Mouse (Mus musculus): ENCODE results near the gene Mettl21c. TPM values are rescaled to one million over a fixed set of nuclear protein-coding genes. Genes with fewer than 3 reads are reported as not detected.
"Not testable (repeated sequence)": the region's sequence is repeated elsewhere in the genome, so short reads cannot be mapped to it uniquely, and the experiment has no call there.

Mettl21c gene
- 0.48 and 0.59 TPM in 2 replicates for polyA plus RNA-seq (2016; fragmentation: Nextera tagmentation; extraction: Ambion mirVana)

DNA sequence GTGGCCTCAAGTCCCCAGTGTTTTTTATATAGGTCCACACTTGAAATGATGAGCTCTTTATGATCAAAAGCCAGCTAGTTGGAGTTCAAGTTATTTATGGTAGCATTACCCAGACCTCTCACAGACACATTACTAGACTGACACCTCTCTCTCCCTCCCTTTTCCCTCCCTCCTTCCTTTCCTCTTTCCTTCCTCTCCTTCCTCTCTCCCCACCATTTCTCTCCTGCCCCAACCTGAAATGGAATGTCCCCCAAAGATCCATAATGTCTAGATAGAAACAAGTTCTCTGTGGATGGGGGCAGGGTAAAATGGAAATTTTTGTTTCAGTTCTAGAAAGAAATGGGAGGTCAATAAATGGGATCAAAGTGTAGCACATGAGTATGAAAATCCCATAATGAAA lies at the start of gene Mettl21c:
Gene Mettl21c (minus strand): TSS at position 101 of the 400 bp plus-strand sequence.
- Histone ChIP-seq H3K4me3 (replicated peaks) (no peak within 1 kb of the TSS), H3K4me2 (no peak within 1 kb of the TSS), H3K36me3 (no peaks in the 10 kb centered on the region), H3K27me3 (no peaks in the 10 kb centered on the region), H3K4me1 (replicated peaks) (no peaks in the 10 kb centered on the region), H3K27ac (no peak within 1 kb of the TSS), H3K9me3 (no peaks in the 10 kb centered on the region), H3K9ac (replicated peaks) (no peak within 1 kb of the TSS)
- ATAC-seq (ENCODE audit: insufficient number of reproducible peaks, insufficient read depth, low FRiP score, low TSS enrichment, low read depth), result no peak

DNA sequence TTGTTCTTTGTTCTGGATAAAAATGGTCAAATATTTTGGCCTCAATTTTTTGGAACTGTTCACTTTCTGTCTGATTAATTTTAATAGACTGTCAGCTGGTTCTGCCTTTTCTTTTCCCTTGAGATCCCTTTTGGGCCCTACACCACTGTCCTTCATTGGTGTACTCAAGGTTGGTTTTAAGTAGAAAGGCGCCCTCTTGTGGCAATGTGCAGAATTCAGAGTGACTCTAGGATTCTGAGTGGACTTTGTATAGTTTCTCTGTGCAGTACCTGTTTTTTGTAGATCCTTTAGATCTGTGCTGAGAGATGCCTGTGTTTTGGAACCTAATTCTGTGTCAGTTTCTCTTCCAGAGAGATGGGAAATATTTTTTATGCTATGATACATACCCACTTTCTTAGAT lies 44.8 kb upstream of the Mettl21c start:
- 0% methylated on average over 1 of the region's 1 CpGs for WGBS
- Histone ChIP-seq H3K27ac (no peak overlapping the region), H3K36me3 (no peaks in the 10 kb centered on the region), H3K9ac (replicated peaks) (no peak overlapping the region), H3K27me3 (no peaks in the 10 kb centered on the region), H3K4me1 (replicated peaks) (no peaks in the 10 kb centered on the region), H3K4me2 (no peak overlapping the region), H3K4me3 (replicated peaks) (no peak overlapping the region), H3K9me3 (no peaks in the 10 kb centered on the region)
- no peak for ATAC-seq (ENCODE audit: insufficient number of reproducible peaks, insufficient read depth, low FRiP score, low TSS enrichment, low read depth)

DNA sequence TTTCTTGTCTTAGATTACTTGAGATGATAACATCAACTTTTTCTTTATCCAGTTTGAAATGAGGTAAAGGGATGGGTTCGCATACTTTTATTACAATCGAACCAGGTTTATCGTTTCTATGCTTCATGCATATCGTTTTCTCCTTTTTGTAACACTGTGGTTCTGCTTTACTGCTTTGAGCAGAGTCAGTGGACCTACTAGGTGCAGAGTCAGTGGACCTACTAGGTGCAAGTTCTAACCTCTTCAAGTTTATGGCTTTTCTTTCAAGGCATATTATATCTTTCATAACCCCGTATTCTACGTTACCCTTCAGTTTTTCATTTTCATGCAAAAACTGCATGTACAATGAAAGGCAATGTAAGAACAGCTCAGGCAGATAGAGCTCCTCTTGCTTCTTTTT lies 43.6 kb upstream of the Mettl21c start:
- no peak overlapping the region for H3K4me2 ChIP-seq
- WGBS, result 93% methylated on average over 6 of the region's 6 CpGs
- H3K9ac ChIP-seq (replicated peaks), result no peak overlapping the region
- H3K27me3 ChIP-seq, result no peaks in the 10 kb centered on the region
- H3K4me1 ChIP-seq (replicated peaks), result no peaks in the 10 kb centered on the region
- no peak overlapping the region for H3K4me3 ChIP-seq (replicated peaks)
- H3K9me3 ChIP-seq, result no peaks in the 10 kb centered on the region
- no peak for ATAC-seq (ENCODE audit: insufficient number of reproducible peaks, insufficient read depth, low FRiP score, low TSS enrichment, low read depth)
- H3K36me3 ChIP-seq, result no peaks in the 10 kb centered on the region
- H3K27ac ChIP-seq, result no peak overlapping the region

DNA sequence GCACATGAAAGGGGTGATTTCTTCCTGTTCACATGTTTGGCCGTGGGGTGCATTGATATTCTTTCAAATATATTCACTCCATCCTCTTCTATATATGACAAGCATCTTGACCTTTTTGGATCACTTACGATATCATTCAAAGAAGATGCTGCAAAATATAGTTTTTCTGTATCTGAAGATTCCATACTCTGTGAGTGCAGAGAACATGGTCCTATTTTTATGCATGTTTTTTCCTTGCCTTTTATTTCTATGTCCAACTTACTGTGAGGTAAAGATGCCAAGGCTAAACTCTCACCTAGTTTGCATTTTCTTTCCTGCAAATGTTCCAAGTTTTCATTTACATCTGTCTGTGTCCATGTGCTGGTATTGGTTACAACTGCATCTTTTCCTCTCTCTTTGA lies 42.0 kb upstream of the Mettl21c start, which contains the start of gene Gm8251:
Gene Gm8251 (minus strand): TSS at position 101 of the 400 bp plus-strand sequence.
- Histone ChIP-seq H3K27me3 (no peaks in the 10 kb centered on the region), H3K4me1 (replicated peaks) (no peaks in the 10 kb centered on the region), H3K4me2 (no peak within 1 kb of the TSS), H3K4me3 (replicated peaks) (no peak within 1 kb of the TSS), H3K9ac (replicated peaks) (no peak within 1 kb of the TSS), H3K27ac (no peak within 1 kb of the TSS), H3K9me3 (no peaks in the 10 kb centered on the region), H3K36me3 (no peaks in the 10 kb centered on the region)
- 89% methylated on average over 2 of the region's 2 CpGs for WGBS
- no peak for ATAC-seq (ENCODE audit: insufficient number of reproducible peaks, insufficient read depth, low FRiP score, low TSS enrichment, low read depth)

DNA sequence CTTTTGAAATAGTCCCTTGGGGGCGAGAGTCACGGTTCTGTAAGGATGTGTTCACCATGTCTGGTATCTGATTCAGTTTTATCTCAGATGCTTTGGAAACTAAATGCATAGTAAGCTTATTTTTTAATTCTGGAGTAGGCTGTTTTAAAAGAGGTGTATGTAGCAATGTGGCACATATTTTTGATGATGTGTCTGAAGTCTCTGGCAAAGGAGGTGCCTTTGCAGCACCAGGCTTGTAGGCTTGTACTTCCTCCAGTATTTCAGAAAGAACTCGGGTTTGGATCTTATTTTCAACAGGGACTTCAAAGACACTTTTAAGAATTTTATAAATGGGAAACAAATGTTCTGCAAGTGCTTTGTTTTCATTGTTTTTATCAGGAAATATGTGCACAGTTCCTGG lies 38.0 kb upstream of the Mettl21c start:
- Histone ChIP-seq H3K9ac (replicated peaks) (no peak overlapping the region), H3K27ac (no peak overlapping the region), H3K36me3 (no peaks in the 10 kb centered on the region), H3K27me3 (no peaks in the 10 kb centered on the region), H3K4me2 (no peak overlapping the region), H3K9me3 (no peaks in the 10 kb centered on the region), H3K4me3 (replicated peaks) (no peak overlapping the region), H3K4me1 (replicated peaks) (no peaks in the 10 kb centered on the region)
- ATAC-seq (ENCODE audit: insufficient number of reproducible peaks, insufficient read depth, low FRiP score, low TSS enrichment, low read depth), result no peak
- 74% methylated on average over 3 of the region's 3 CpGs for WGBS

DNA sequence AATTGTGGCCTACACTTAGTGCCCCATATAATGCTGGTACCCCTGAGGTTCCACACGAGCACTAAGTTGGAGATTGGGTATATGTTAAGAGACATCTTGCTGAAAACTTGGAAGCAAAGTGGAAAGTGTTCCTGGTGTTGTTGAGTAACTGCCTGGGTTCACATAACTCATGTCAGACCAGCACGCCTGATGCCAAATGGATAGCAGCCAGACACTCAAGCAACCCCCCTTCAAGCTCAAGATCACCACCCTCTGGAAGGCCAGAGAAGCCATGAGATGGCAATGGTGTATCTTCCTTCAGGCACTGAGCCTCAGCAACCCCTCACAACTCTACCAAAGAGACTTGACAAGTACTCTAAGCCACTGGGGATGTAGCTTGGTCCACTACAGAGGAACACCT lies 26.7 kb upstream of the Mettl21c start:
- no peaks in the 10 kb centered on the region for H3K36me3 ChIP-seq
- no peaks in the 10 kb centered on the region for H3K9me3 ChIP-seq
- no peak overlapping the region for H3K4me2 ChIP-seq
- H3K9ac ChIP-seq (replicated peaks), result no peak overlapping the region
- no peaks in the 10 kb centered on the region for H3K27me3 ChIP-seq
- 88% methylated on average over 2 of the region's 2 CpGs for WGBS
- no peaks in the 10 kb centered on the region for H3K4me1 ChIP-seq (replicated peaks)
- H3K27ac ChIP-seq, result no peak overlapping the region
- no peak overlapping the region for H3K4me3 ChIP-seq (replicated peaks)
- ATAC-seq (ENCODE audit: insufficient number of reproducible peaks, insufficient read depth, low FRiP score, low TSS enrichment, low read depth), result no peak

DNA sequence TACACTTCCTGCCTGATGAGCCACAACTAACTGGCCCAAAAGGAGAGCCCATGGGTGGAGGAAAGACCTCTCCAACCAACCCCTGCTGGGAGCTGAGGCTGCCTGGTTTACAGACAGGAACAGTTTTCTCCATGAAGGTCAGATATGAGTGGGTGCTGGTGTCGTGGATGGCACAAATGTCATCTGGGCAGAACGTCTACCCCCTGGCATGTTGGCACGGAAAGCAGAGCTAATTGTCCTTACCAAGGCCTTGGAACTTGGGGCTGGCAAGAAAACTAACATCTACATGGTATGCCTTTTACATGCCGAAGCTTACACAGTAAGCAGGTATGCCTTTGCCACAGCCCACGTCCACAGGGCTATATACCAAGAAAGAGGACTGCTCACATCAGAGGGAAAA lies 25.9 kb upstream of the Mettl21c start:
- H3K9me3 ChIP-seq; H3K4me3 ChIP-seq (replicated peaks); H3K27ac ChIP-seq; H3K27me3 ChIP-seq; H3K4me1 ChIP-seq (replicated peaks); H3K36me3 ChIP-seq; H3K9ac ChIP-seq (replicated peaks); H3K4me2 ChIP-seq; ATAC-seq (ENCODE audit: insufficient number of reproducible peaks, insufficient read depth, low FRiP score, low TSS enrichment, low read depth): not testable (repeated sequence)
- 87% methylated on average over 5 of the region's 5 CpGs for WGBS

DNA sequence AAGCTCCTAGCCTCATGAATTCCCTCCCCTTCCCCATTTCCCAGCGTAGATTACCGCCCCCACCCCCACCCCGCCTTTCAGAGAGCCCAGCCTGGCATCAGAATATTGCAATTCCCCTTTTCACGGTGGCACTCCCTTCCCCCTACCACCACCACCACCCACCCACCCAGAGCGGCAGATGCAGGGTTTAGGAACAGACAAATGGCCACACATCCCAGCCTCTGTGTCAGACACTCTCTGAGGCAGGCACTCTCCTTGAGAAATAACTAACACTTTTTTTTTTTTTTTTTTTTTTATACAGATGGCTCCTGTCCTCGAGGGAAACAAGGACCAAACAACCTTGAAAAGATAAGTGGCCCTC lies 22.7 kb upstream of the Mettl21c start:
- Histone ChIP-seq H3K9me3 (no peaks in the 10 kb centered on the region), H3K27ac (no peak overlapping the region), H3K27me3 (no peaks in the 10 kb centered on the region), H3K4me2 (peak overlapping the region; percentile 72), H3K36me3 (no peaks in the 10 kb centered on the region), H3K4me3 (replicated peaks) (peak overlapping the region; percentile 45), H3K4me1 (replicated peaks) (no peaks in the 10 kb centered on the region), H3K9ac (replicated peaks) (peak overlapping the region; percentile 66)
- WGBS, result 3% methylated on average over 6 of the region's 6 CpGs
- ATAC-seq (ENCODE audit: insufficient number of reproducible peaks, insufficient read depth, low FRiP score, low TSS enrichment, low read depth), result no peak

DNA sequence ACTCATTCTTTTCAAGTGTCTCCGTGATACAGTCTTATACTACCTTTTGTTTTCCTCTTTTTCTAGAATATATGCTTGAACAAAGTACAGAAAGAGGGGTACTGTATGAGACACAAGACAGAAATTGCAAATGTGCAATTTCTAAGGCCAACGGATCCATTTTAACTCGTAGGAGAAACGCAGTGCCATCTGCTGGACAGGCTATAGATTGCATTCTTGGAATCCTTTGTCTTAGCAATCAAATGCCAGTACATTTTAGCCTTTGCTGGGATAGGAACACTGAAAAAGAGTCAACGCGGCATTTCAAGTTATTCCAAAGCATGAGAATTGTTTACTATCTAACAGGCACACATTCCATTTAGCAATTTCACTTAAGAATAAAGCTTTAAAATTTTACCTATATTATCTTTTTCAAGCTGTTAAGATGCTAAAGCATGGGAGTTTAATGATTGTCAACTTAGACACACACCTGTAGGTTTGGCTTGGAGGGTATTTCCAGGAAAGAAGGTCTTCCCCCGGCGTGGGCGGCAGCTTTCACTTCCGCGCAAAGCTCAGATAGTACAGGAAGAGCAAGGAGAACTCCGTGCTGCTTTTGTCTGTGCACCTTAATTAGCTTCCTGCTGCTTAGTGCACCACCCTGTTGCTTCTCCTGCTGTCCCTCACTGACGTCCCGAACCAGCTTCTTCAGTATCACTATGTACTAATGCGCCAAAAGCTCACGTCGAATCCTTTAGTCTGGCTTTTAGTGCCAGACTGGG lies 22.1 kb upstream of the Mettl21c start:
- ATAC-seq (ENCODE audit: insufficient number of reproducible peaks, insufficient read depth, low FRiP score, low TSS enrichment, low read depth), result peak; percentile 58; the same call in 1 of the 2 replicates

DNA sequence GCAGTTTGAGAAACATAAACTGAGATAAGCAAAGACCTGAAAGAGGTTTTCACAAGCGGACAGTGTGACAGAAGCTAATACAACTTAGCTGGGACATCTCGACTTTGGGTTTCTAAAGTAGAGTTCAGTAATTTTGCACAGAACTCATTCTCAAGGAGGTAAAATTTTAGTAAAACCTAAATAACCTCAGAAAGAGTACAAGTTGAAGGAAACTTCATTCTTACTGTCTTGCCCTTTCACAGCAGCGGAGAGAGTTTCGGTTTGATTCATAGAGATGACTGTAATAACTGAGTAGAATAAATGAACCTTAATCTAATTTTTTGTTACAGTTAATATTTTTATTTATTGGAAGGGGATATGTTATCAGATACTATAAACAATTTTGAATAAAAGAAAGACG lies 13.1 kb upstream of the Mettl21c start:
- no peak for ATAC-seq (ENCODE audit: insufficient number of reproducible peaks, insufficient read depth, low FRiP score, low TSS enrichment, low read depth)
- H3K27ac ChIP-seq, result no peak overlapping the region
- no peaks in the 10 kb centered on the region for H3K36me3 ChIP-seq
- whole genome bisulfite sequencing, result 87% methylated on average over 5 of the region's 5 CpGs
- H3K9me3 ChIP-seq, result no peaks in the 10 kb centered on the region
- H3K4me1 ChIP-seq (replicated peaks), result no peaks in the 10 kb centered on the region
- H3K4me3 ChIP-seq (replicated peaks), result no peak overlapping the region
- H3K27me3 ChIP-seq, result no peaks in the 10 kb centered on the region
- no peak overlapping the region for H3K9ac ChIP-seq (replicated peaks)
- H3K4me2 ChIP-seq, result no peak overlapping the region

More for the DNA sequence above, 22.1 kb upstream of the Mettl21c start:
- H3K4me1 ChIP-seq (replicated peaks), result no peaks in the 10 kb centered on the region
- H3K27me3 ChIP-seq, result no peaks in the 10 kb centered on the region
- no peaks in the 10 kb centered on the region for H3K36me3 ChIP-seq
- no peak overlapping the region for H3K27ac ChIP-seq
- 1% methylated on average over 17 of the region's 17 CpGs for WGBS
- no peaks in the 10 kb centered on the region for H3K9me3 ChIP-seq
- peak overlapping the region; percentile 72 for H3K4me2 ChIP-seq
- peak overlapping the region; percentile 45 for H3K4me3 ChIP-seq (replicated peaks)
- peak overlapping the region; percentile 66 for H3K9ac ChIP-seq (replicated peaks)

DNA sequence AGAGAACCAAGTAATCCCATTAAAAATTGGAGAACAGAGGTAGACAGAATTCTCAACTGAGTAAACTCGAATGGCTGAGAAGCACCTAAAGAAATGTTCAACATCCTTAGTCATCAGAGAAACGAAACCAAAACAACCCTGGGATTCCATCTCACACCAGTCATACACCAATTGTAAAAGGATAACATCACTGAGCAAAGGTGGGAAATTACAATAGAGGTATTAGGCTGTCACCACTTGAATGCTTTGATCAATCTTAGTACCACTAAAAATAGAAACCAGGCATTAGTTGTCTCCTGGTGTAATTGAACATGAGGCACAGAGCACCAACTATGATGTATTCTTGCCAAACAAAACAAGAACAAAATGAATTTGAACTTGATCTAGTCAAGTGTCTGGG lies 12.4 kb upstream of the Mettl21c start:
- Histone ChIP-seq H3K4me1 (replicated peaks) (no peaks in the 10 kb centered on the region), H3K36me3 (no peaks in the 10 kb centered on the region), H3K4me3 (replicated peaks) (no peak overlapping the region), H3K9ac (replicated peaks) (no peak overlapping the region), H3K27me3 (no peaks in the 10 kb centered on the region), H3K27ac (no peak overlapping the region), H3K9me3 (no peaks in the 10 kb centered on the region), H3K4me2 (no peak overlapping the region)
- no peak for ATAC-seq (ENCODE audit: insufficient number of reproducible peaks, insufficient read depth, low FRiP score, low TSS enrichment, low read depth)
- 72% methylated on average over 2 of the region's 2 CpGs for WGBS

DNA sequence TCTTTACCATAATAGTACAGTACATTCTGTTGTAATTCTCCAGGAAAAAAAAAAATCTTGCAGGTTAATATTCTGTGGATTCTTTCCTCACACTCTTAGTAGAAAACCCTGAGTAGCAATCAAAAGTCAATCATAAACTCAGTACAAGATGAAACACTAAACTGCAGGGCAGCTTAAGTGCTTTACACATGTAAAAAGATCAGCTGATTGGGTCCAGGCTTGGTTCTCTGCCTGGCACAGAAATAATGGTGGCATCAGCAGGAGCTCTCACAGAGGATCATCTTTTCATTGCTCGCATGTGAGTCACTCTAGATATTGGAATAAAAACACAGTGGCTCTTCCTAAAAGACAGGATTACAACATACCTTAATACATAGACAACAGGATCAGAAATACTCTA lies 7.8 kb upstream of the Mettl21c start:
- Histone ChIP-seq H3K27ac (no peak overlapping the region), H3K9me3 (no peaks in the 10 kb centered on the region), H3K36me3 (no peaks in the 10 kb centered on the region), H3K4me1 (replicated peaks) (no peaks in the 10 kb centered on the region), H3K4me2 (no peak overlapping the region), H3K27me3 (no peaks in the 10 kb centered on the region), H3K9ac (replicated peaks) (no peak overlapping the region), H3K4me3 (replicated peaks) (no peak overlapping the region)
- 86% methylated on average over 1 of the region's 1 CpGs for WGBS
- no peak for ATAC-seq (ENCODE audit: insufficient number of reproducible peaks, insufficient read depth, low FRiP score, low TSS enrichment, low read depth)
